Mouse (Mus musculus) heart, embryonic 13.5 days (tissue): ENCODE measurements at regions not wholly inside any gene's neighbourhood (a gene's known extent, or its start where the extent isn't known, plus 50 kb on each side); places are given as distances from the start of the nearest gene placed in this dataset.
A peak's percentile ranks its signal among the peaks of the same experiment; 100 is the strongest.

Source experiments
- ATAC-seq: fragments of 200-750 bp; cut with Nextera tagmentation; 2 replicates; pipeline ENCODE4 v1.8.0; 2017; ENCODE audit warnings: moderate TSS enrichment; ENCODE audit not compliant: insufficient number of reproducible peaks, low FRiP score, low TSS enrichment; ENCODE audit errors: extremely low read depth
- H3K27ac ChIP-seq: fragments of 300-500 bp; sonication (generic); replicated peaks from 2 replicates; pipeline ENCODE4 v1.5.1; 2015; ENCODE audit warnings: moderate library complexity, mild to moderate bottlenecking, inconsistent platforms
- H3K27me3 ChIP-seq: fragments of 300-500 bp; sonication (generic); replicated peaks from 2 replicates; pipeline ENCODE4 v1.6.1; 2015; ENCODE audit warnings: mild to moderate bottlenecking, inconsistent platforms
- H3K36me3 ChIP-seq: fragments of 300-500 bp; sonication (generic); 2 replicates; pipeline ENCODE4 v1.6.1; 2015; ENCODE audit warnings: mild to moderate bottlenecking, inconsistent platforms
- H3K4me1 ChIP-seq: fragments of 300-500 bp; sonication (generic); 2 replicates; pipeline ENCODE4 v1.6.1; 2015; ENCODE audit warnings: inconsistent platforms
- H3K4me2 ChIP-seq: fragments of 300-500 bp; sonication (generic); 2 replicates; pipeline ENCODE4 v1.6.1; 2015; ENCODE audit warnings: inconsistent platforms, mild to moderate bottlenecking, moderate library complexity
- H3K4me3 ChIP-seq: fragments of 300-500 bp; sonication (generic); 2 replicates; pipeline ENCODE4 v1.5.1; 2015; ENCODE audit warnings: moderate library complexity, mild to moderate bottlenecking, inconsistent platforms
- H3K9ac ChIP-seq: fragments of 300-500 bp; sonication (generic); 2 replicates; pipeline ENCODE4 v1.6.1; 2015; ENCODE audit warnings: inconsistent platforms, mild to moderate bottlenecking, moderate library complexity
- H3K9me3 ChIP-seq: fragments of 300-500 bp; sonication (generic); 2 replicates; pipeline ENCODE4 v1.6.1; 2016; ENCODE audit warnings: inconsistent platforms
- WGBS: fragments of 180-500 bp; shearing (Covaris S2); methylation state at CpG from one replicate; pipeline ENCODE4 v1.1.7; 2015; ENCODE audit warnings: mixed read lengths; 5-methylcytosine and 5-hydroxymethylcytosine counted together

DNA sequence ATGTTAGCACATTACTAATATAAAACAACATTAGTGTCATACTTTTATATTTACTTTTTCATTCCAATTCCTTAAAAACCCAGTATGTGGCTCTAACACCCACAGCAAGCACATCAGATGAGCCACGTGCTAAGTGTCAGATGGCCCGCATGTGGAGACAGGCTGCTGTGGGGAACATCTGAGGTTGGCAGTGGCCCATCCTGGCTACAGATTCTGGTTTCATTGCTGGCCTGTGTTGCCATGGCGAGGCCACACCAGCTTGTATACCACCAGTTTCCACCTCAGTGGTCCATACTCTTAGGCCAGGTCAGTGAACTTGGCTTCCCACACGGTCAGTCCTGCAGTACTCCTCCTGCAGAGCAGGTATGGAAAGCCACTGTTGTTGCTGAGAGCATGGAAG lies 192.1 kb downstream of the Prdm2 start:
- H3K9me3 ChIP-seq, result no peaks in the 10 kb centered on the region
- H3K4me3 ChIP-seq, result no peak overlapping the region
- 64% methylated on average over 4 of the region's 4 CpGs for WGBS
- no peak overlapping the region for H3K4me2 ChIP-seq
- no peak for ATAC-seq
- no peak overlapping the region for H3K27ac ChIP-seq
- H3K4me1 ChIP-seq, result no peaks in the 10 kb centered on the region
- H3K27me3 ChIP-seq, result peaks cover 40% of the 10 kb centered on the region
- H3K9ac ChIP-seq, result no peak overlapping the region
- no peaks in the 10 kb centered on the region for H3K36me3 ChIP-seq

DNA sequence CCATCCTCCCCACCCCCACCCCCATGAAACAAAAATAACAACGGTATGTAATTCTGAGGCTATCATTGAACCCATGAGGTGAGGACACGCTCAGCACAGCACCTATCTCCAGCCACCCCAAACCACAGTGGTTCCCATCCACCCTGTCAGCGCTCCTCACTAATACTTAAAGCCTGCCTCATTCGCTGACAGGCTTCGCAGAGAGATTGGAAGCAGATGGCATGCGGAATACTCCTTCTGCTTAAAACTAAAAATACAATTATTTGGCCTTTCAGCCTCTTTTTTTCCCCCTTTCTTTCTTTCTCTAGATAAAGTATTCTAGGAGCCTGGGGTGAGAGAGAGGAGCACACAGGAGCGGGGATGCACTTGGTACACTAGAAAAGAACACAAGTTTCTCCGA lies 199.9 kb downstream of the Prdm2 start:
- peaks cover 10% of the 10 kb centered on the region; the same call in 1 of the 2 replicates for H3K4me1 ChIP-seq
- no peak overlapping the region for H3K9ac ChIP-seq
- H3K4me3 ChIP-seq, result no peak overlapping the region
- H3K27me3 ChIP-seq, result peaks cover 74% of the 10 kb centered on the region
- 37% methylated on average over 8 of the region's 8 CpGs for WGBS
- H3K4me2 ChIP-seq, result no peak overlapping the region
- ATAC-seq, result no peak
- H3K9me3 ChIP-seq, result no peaks in the 10 kb centered on the region
- no peak overlapping the region for H3K27ac ChIP-seq
- H3K36me3 ChIP-seq, result no peaks in the 10 kb centered on the region

DNA sequence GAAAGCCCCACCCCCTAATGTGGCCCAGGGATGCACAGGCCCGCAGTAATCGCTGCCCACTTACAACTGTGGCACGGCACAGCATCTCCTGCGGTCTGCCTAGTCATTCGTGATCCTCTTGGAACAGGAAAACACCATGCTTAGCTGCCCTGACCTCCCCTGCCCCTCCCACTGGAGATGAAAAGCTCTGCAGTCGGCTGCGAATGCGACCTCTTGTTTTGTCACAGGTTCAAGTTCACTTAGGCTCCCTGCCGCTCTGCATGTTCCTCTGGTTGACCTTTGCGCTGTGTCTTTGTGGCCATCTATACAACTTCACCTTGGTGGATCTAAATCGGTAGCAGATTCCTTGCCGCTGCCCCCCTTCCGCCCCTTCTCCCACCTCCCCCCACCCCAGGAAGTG lies 210.8 kb downstream of the Prdm2 start:
- no peaks in the 10 kb centered on the region for H3K4me1 ChIP-seq
- no peaks in the 10 kb centered on the region for H3K36me3 ChIP-seq
- no peak for ATAC-seq
- no peaks in the 10 kb centered on the region for H3K9me3 ChIP-seq
- H3K27me3 ChIP-seq, result peaks cover 32% of the 10 kb centered on the region
- WGBS, result 36% methylated on average over 13 of the region's 13 CpGs
- H3K27ac ChIP-seq, result no peak overlapping the region
- no peak overlapping the region for H3K4me3 ChIP-seq
- H3K9ac ChIP-seq, result no peak overlapping the region
- no peak overlapping the region for H3K4me2 ChIP-seq

DNA sequence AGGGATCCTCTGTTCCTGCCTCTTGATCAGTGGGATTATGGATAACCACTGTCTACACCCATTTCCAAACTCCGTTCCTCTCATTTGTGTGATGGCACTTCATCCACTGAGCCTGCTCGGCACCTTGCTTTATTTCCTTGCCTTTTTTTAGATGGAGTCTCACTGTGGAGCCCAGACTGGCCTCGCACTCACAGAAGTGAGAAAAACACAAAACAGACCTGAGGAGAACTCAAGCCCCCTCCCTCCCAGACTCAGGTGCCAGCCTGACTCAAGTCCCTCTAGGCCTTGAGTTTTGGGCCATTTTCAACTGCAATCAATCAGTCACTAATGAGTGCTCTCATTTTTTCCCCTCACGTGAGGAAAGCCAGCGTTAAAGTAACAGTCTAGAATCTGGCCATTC lies 211.3 kb downstream of the Prdm2 start:
- H3K9me3 ChIP-seq, result no peaks in the 10 kb centered on the region
- H3K9ac ChIP-seq, result no peak overlapping the region
- 58% methylated on average over 5 of the region's 5 CpGs for WGBS
- H3K4me3 ChIP-seq, result no peak overlapping the region
- no peak overlapping the region for H3K27ac ChIP-seq
- no peaks in the 10 kb centered on the region for H3K36me3 ChIP-seq
- no peak overlapping the region for H3K4me2 ChIP-seq
- ATAC-seq, result no peak
- H3K27me3 ChIP-seq, result peaks cover 32% of the 10 kb centered on the region
- no peaks in the 10 kb centered on the region for H3K4me1 ChIP-seq

DNA sequence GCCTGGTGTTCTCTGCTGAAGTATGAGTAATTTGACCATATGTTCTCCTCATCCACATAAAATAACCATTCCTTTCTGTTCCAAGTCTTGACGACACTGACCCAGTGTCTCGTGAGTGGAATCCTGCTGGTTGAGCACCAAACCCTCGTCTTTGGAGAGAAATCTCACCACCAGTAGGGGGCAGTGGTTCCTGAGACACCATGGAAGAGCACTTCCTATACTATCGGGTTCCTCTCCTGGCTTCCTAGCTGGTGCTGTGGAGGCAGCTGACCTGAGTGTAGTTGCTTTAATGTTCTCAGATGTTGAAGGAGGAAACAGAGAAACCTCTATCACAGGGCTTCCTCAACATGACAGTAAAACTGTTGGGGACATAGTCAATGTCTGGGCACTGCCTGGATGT lies 216.4 kb downstream of the Prdm2 start:
- Histone ChIP-seq H3K4me2 (no peak overlapping the region), H3K27ac (no peak overlapping the region), H3K9me3 (no peaks in the 10 kb centered on the region), H3K4me3 (no peak overlapping the region), H3K4me1 (no peaks in the 10 kb centered on the region), H3K27me3 (peaks cover 5% of the 10 kb centered on the region; the same call in 1 of the 2 replicates), H3K36me3 (no peaks in the 10 kb centered on the region), H3K9ac (no peak overlapping the region)
- 54% methylated on average over 4 of the region's 4 CpGs for WGBS
- ATAC-seq, result no peak

DNA sequence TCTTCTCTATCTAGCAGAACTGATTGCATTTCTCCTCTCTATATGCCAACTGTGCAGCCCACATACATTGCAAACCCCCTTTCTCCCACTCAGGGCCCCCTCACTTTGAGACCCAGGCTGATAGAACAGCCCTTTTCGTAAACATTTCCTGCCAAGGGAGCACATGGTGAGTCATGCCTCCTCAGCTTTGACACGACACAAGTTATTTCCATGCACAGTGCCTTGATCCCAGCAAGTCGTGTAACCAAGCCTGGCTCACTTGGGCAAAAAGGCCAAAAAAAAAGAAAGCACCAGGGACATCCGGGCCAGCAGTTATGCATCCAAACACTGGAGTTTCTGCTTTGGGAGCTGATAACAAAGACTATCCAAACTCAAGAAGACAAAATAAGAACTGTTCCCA lies 221.4 kb downstream of the Prdm2 start:
- Histone ChIP-seq H3K27me3 (no peaks in the 10 kb centered on the region; the same call in 1 of the 2 replicates), H3K9ac (no peak overlapping the region), H3K4me1 (no peaks in the 10 kb centered on the region), H3K9me3 (no peaks in the 10 kb centered on the region), H3K4me2 (no peak overlapping the region), H3K27ac (no peak overlapping the region), H3K36me3 (no peaks in the 10 kb centered on the region), H3K4me3 (no peak overlapping the region)
- no peak for ATAC-seq
- 37% methylated on average over 4 of the region's 4 CpGs for WGBS

DNA sequence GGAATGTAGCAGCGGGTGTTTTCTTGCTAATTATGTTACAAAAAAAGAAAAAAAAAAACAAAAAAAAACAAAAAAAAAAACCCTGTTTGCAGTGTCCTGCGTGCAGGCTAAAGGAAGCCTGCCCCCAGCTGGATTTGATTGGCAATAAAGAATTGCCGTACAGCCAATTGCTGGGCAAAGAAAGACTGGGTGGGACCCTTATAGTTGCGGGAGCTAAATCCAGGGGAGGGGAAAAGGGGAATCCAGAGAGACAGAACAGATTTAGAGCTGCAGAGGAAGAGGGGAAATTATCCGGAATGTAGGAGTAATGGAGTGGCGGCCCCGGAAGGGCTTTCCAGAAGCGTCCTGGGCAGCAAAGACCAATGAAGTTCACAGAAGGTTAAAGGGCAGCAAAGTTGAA lies 223.6 kb downstream of the Prdm2 start:
- Histone ChIP-seq H3K4me1 (no peaks in the 10 kb centered on the region), H3K27ac (no peak overlapping the region), H3K36me3 (no peaks in the 10 kb centered on the region), H3K9me3 (no peaks in the 10 kb centered on the region), H3K9ac (no peak overlapping the region), H3K4me3 (no peak overlapping the region), H3K27me3 (no peaks in the 10 kb centered on the region), H3K4me2 (peak overlapping the region; percentile 40)
- 8% methylated on average over 8 of the region's 8 CpGs for WGBS
- ATAC-seq, result no peak

DNA sequence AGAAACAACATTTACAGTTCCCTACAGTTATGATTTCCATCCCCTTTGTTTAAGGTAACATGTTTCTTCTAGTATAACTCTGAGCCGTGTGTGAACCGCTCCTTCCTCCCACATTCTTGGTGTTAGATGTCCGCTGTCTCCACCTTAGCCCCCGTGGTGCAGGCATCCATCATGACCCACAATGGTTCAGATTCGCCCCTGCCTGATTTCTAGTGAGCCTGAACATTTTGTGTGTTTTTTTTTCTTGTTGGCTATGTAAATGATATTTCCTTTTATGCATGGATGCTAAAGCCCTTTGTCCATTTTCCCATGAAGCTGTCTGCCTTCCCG lies 229.5 kb downstream of the Prdm2 start:
- H3K27ac ChIP-seq, result no peak overlapping the region
- no peaks in the 10 kb centered on the region for H3K4me1 ChIP-seq
- WGBS, result 66% methylated on average over 6 of the region's 6 CpGs
- no peak overlapping the region for H3K4me2 ChIP-seq
- H3K27me3 ChIP-seq, result 0 out of 2 replicates have a peak, but pooled peaks cover 5% of the 10 kb centered on the region
- no peak overlapping the region for H3K4me3 ChIP-seq
- no peaks in the 10 kb centered on the region for H3K9me3 ChIP-seq
- H3K9ac ChIP-seq, result no peak overlapping the region
- no peak for ATAC-seq
- no peaks in the 10 kb centered on the region for H3K36me3 ChIP-seq

DNA sequence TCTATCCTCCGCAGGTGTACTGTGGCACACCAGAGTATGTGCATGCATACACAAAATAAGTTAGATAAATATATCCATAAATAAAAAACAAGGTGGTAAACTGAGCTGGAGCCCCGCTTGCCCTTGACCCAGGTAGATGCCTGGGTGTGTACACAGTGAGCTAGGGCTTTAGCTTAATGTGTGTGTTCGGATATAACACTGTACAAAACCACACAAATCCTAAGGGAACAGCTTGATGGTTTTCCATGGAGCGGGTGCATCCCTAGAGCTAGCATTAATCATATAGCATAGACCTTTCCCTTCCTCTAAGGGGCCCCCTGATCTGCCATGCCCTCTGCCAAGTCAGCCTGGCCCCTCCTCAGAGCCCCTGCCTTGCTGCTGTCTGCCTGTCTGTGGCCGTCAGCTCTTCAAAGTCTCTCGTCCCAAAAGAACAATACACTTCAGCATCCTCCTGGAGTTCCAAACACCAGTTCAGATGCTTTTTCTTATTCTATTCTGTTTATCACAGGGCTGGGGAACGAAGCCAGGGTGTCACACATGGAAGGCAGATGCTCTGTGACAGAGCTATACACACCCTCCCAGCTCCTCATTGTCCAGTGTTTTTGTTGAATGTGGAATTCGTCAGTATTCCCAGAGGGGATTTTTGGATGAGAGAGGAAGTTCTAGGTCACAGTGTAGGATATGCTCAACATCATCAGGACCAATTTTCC lies 230.1 kb downstream of the Prdm2 start:
- Histone ChIP-seq H3K27me3 (0 out of 2 replicates have a peak, but pooled peaks cover 5% of the 10 kb centered on the region), H3K9ac (no peak overlapping the region), H3K4me3 (no peak overlapping the region), H3K36me3 (no peaks in the 10 kb centered on the region), H3K9me3 (no peaks in the 10 kb centered on the region), H3K4me2 (no peak overlapping the region), H3K4me1 (no peaks in the 10 kb centered on the region), H3K27ac (no peak overlapping the region)
- ATAC-seq, result no peak
- WGBS, result 57% methylated on average over 8 of the region's 8 CpGs

DNA sequence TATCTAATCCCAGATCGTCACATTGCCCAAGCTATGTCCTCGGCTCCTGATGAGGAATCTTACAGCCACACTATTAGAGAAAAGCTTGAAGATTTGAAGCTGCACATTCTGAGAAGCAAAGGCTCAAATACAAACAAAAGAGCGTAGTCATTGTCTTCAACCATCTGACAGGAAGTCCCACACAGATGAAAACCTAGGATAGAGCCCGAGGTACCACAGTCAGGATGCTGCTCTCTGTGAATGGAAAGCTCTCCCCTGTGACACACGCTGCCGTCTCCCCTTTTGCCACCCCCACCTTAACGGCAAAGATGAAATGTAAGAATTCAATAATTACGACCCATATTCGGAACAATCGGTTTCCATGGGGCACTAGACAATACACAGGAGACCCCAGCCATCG lies 237.2 kb downstream of the Prdm2 start:
- no peak for ATAC-seq

DNA sequence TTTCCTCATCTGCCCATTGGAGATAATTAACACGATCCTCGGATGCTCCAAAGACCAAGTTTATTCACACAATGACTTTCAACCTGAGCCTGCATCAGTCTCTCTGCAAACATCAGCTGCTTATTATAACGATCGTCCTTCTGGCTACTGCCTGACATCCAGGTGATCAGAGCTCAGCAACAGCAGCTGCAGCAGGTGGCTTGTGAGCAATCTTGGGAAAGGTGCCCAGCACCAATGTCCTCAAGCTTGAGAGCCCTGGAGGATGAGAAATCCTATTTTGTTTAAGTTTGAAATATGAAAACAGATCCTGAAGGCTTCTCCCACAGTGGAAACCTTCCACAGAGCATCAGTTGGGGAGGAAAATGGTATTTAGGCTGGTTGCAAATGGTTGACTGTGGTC lies 242.8 kb downstream of the Prdm2 start:
- H3K9me3 ChIP-seq, result no peaks in the 10 kb centered on the region
- H3K4me2 ChIP-seq, result no peak overlapping the region
- no peak for ATAC-seq
- WGBS, result 77% methylated on average over 4 of the region's 4 CpGs
- H3K4me3 ChIP-seq, result no peak overlapping the region
- no peaks in the 10 kb centered on the region for H3K36me3 ChIP-seq
- no peaks in the 10 kb centered on the region; the same call in 1 of the 2 replicates for H3K27me3 ChIP-seq
- H3K9ac ChIP-seq, result no peak overlapping the region
- H3K4me1 ChIP-seq, result no peaks in the 10 kb centered on the region
- no peak overlapping the region for H3K27ac ChIP-seq

More for the DNA sequence above, 237.2 kb downstream of the Prdm2 start:
- Histone ChIP-seq H3K4me2 (no peak overlapping the region), H3K36me3 (no peaks in the 10 kb centered on the region), H3K4me3 (no peak overlapping the region), H3K9me3 (no peaks in the 10 kb centered on the region), H3K27ac (no peak overlapping the region), H3K4me1 (no peaks in the 10 kb centered on the region), H3K9ac (no peak overlapping the region), H3K27me3 (no peaks in the 10 kb centered on the region)
- WGBS, result 65% methylated on average over 11 of the region's 11 CpGs

DNA sequence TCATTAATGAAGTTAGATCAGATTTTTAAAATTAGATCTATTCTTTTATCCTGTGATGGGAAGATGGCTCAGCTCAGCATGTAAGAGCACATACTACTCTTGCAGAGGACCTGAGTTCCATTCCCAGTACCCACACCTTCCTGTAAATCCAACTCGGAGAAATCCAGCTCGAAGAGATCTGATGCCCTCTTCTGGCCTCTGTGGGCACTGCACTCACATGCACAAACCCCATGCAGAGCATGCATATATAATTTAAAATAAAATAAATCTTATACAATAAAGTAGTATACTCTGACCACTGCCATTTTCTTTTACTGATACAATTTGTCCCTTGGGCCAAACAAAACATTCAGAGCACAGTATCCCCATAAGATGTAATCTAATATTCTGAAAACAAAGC lies 245.2 kb downstream of the Prdm2 start:
- no peak for ATAC-seq
- 84% methylated on average over 2 of the region's 2 CpGs for WGBS
- no peaks in the 10 kb centered on the region for H3K9me3 ChIP-seq
- no peak overlapping the region for H3K27ac ChIP-seq
- H3K4me1 ChIP-seq, result no peaks in the 10 kb centered on the region
- H3K36me3 ChIP-seq, result no peaks in the 10 kb centered on the region
- H3K4me3 ChIP-seq, result no peak overlapping the region
- no peak overlapping the region for H3K9ac ChIP-seq
- no peak overlapping the region for H3K4me2 ChIP-seq
- no peaks in the 10 kb centered on the region; the same call in 1 of the 2 replicates for H3K27me3 ChIP-seq
